Mouse (Mus musculus) neutrophil, adult 83 days (primary cell): ENCODE measurements around the gene Luzp2. TPM values are rescaled to one million over a fixed set of nuclear protein-coding genes. Genes with fewer than 3 reads are reported as not detected.

Experiments used
- total RNA-seq, 2 experiments: library from RNA; stranded (reverse); gene quantifications; one replicate each; pipeline ENCODE4 v1.2.4; 2023

Luzp2 gene
- total RNA-seq = not detected

DNA sequence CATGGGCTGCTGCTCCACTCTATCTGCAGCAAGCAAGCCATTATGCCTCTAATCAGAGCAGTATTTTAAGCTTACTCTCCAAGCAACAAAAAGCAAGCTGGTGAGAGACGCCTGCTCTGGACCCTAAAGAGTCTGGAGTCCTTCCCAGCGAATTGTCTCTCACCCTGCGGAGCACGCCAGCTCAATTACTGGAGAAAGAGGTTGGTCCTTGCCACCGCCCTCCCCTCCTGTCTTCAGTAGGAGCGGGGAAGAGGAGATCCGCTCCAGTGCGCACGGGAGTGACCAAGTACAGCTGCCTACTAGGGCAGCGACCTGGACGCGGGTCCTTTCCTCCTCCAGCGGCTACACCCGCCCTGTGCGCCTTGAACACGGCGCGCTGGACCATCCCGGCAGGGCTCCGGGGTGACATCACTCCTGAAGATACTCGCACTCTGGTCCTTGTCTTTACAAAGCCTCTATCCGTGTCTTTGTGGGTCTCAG, at the start of gene Luzp2:
Luzp2 (plus strand) TSS at position 127 of the 480 bp plus-strand sequence.

